Mouse (Mus musculus): ENCODE measurements at regions not wholly inside any gene's neighbourhood (a gene's known extent, or its start where the extent isn't known, plus 50 kb on each side); places are given as distances from the start of the nearest gene placed in this dataset.

- TF ChIP-seq CTCF (IDR thresholded peaks at IDR 0.05; ENCODE audit: control insufficient read depth, insufficient read depth, insufficient read length) = no peak
- no peak for TF ChIP-seq FOSL1 (IDR thresholded peaks at IDR 0.05; ENCODE audit: insufficient read depth, low read length, poor library complexity, severe bottlenecking)
- TF ChIP-seq CEBPB (IDR thresholded peaks at IDR 0.05; ENCODE audit: low read depth) = no peak
- TF ChIP-seq MYOD1 (IDR thresholded peaks at IDR 0.05; ENCODE audit: control insufficient read depth, insufficient read length, low read depth) = no peak
- no peak for TF ChIP-seq MYOG (IDR thresholded peaks at IDR 0.05; ENCODE audit: control insufficient read depth, extremely low read depth, insufficient read length)
- no peak for TF ChIP-seq USF1 (IDR thresholded peaks at IDR 0.05; ENCODE audit: low read depth)
Observed at GRCm38 (mm10) chr2:48322278-48322677, 491.6 kb upstream of the Acvr2a start.

All from C2C12 (cell line).